Mouse (Mus musculus) heart, embryonic 10.5 days (tissue): ENCODE measurements around the gene Col8a2. TPM values are rescaled to one million over a fixed set of nuclear protein-coding genes. Genes with fewer than 3 reads are reported as not detected.

ENCODE experiments used
- DNase-seq: peaks from one replicate; pipeline ENCODE4 v3.0.0-alpha.2; 2017; ENCODE audit warnings: low spot score
- H3K27ac ChIP-seq: fragments of 300-500 bp; sonication (generic); 2 replicates; pipeline ENCODE4 v1.5.1; 2016; ENCODE audit warnings: mild to moderate bottlenecking
- H3K27me3 ChIP-seq: fragments of 300-500 bp; sonication (generic); 2 replicates; pipeline ENCODE4 v1.6.1; 2016; ENCODE audit warnings: mild to moderate bottlenecking; ENCODE audit not compliant: poor library complexity, insufficient read depth, severe bottlenecking
- H3K36me3 ChIP-seq: fragments of 300-500 bp; sonication (generic); 2 replicates; pipeline ENCODE4 v1.6.1; 2016; ENCODE audit warnings: mild to moderate bottlenecking, moderate library complexity
- H3K4me1 ChIP-seq: fragments of 300-500 bp; sonication (generic); 2 replicates; pipeline ENCODE4 v1.6.1; 2016; ENCODE audit warnings: mild to moderate bottlenecking
- H3K4me3 ChIP-seq: fragments of 300-500 bp; sonication (generic); 2 replicates; pipeline ENCODE4 v1.5.1; 2016; ENCODE audit warnings: mild to moderate bottlenecking, moderate library complexity
- H3K9me3 ChIP-seq: fragments of 300-500 bp; sonication (generic); 2 replicates; pipeline ENCODE4 v1.6.1; 2016; ENCODE audit warnings: mild to moderate bottlenecking, moderate library complexity
- WGBS: fragments of 180-500 bp; shearing (Covaris S2); methylation state at CpG from one replicate; pipeline ENCODE4 v1.1.7; 2016; 5-methylcytosine and 5-hydroxymethylcytosine counted together
- polyA plus RNA-seq: library from polyadenylated mRNA; unstranded; fragments of >200 nt; fragmentation: Nextera tagmentation; extraction: Ambion mirVana; gene quantifications from 2 replicates; pipeline ENCODE4 v1.2.1, GENCODE M21; 2016

The Col8a2 gene
- 3.3 and 3.7 TPM in 2 replicates for polyA plus RNA-seq

DNA sequence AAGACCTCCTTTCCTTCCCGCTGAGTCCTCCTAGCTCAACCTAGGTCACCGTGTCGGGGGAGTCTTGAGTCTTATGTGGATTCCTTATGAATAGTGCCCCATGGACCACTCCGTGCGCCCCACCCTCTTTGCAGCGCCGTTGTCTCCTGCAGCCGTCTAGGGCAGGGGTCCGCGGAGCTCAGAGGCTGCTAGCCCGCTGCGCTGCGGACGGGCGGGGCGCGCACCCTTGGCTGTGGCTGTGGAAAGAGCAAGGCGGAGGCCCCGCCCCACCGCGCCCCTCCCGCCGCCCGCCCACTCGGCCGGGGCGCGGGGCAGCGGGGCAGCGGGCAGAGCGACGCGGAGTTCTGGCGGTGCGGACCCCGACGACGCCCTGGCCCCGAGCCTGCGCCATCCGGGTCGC, at the start of gene Col8a2:
Col8a2 (plus strand) TSS at position 302 of the 400 bp plus-strand sequence.
- H3K36me3 ChIP-seq: no peaks in the 10 kb centered on the region

DNA sequence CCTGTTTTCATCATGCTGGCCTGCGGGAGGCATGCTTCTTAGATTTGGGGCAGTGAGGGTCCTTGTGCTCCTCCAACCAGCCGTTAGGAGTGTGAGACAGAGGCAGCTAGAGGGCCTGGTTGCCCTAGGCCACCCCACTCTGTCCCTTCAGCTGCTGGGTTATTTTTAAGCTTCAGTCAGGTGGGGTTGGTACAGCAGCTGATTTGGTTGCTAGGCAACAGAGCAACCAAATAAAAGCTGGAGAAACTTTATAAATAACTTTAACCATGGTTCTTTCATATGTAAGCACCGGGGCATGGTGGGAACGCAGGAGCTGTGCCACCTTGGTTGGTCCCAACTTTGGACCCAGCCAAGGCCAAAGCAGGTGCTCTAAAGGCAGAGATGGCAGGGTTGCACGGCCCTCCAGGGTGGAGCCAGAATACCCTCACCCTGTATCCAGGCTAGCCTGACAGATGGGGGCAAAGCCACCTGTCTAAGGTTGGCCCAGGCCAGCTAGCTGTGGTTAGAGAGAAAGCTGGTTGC, 48.8 kb upstream of the Col8a2 start:
- peak; percentile 88 for DNase-seq
- peaks cover 51% of the 10 kb centered on the region for H3K4me1 ChIP-seq
- no peaks in the 10 kb centered on the region for H3K9me3 ChIP-seq
- peak overlapping the region; percentile 89 for H3K27ac ChIP-seq
- 38% methylated on average over 5 of the region's 5 CpGs for WGBS
- 0 out of 2 replicates have a peak overlapping the region, but pooled peaks have one; percentile 37 for H3K4me3 ChIP-seq
- no peaks in the 10 kb centered on the region for H3K27me3 ChIP-seq
- H3K36me3 ChIP-seq: peaks cover 99% of the 10 kb centered on the region

More for the DNA sequence above, at the start of gene Col8a2:
- Histone ChIP-seq H3K27me3 (peaks cover 94% of the 10 kb centered on the region), H3K9me3 (peaks cover 4% of the 10 kb centered on the region; the same call in 1 of the 2 replicates), H3K27ac (peak within 1 kb of the TSS; percentile 60; the same call in 1 of the 2 replicates), H3K4me1 (peaks cover 31% of the 10 kb centered on the region), H3K4me3 (peak within 1 kb of the TSS; percentile 59)
- 2% methylated on average over 42 of the region's 42 CpGs for WGBS
- no peak for DNase-seq

DNA sequence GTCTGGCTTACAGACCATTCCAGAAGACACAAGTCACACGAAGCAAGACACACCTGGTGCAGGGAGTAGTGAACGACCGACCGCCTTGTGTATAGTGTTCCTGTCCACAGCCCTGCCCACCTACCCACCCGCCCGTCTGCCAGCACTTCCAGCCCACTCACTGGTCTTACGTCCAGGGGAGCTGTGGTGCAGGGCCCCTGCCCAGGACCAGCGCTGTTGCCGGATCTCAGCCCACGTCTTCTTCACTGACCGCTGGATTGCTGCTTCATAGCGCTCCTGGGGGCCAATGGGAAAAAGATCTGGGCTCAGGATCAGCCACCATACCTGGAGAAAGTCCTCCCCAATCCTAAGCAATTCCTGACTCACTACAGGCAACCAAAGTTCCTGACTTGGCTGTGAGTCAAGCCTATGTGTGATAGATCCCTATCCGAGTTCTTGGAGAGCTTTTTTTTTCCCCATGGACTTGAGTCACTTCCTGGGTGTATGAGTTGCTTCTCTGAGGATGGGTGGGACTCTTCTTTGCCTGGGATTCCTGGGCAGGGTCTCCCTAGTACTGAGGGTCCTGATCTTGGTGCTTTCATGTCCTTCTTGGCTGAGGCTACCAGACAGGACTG, 46.6 kb upstream of the Col8a2 start:
- Histone ChIP-seq H3K36me3 (peaks cover 85% of the 10 kb centered on the region), H3K9me3 (no peaks in the 10 kb centered on the region), H3K4me1 (peaks cover 49% of the 10 kb centered on the region), H3K27ac (no peak overlapping the region), H3K4me3 (no peak overlapping the region), H3K27me3 (no peaks in the 10 kb centered on the region)
- WGBS: 90% methylated on average over 13 of the region's 13 CpGs
- no peak for DNase-seq

DNA sequence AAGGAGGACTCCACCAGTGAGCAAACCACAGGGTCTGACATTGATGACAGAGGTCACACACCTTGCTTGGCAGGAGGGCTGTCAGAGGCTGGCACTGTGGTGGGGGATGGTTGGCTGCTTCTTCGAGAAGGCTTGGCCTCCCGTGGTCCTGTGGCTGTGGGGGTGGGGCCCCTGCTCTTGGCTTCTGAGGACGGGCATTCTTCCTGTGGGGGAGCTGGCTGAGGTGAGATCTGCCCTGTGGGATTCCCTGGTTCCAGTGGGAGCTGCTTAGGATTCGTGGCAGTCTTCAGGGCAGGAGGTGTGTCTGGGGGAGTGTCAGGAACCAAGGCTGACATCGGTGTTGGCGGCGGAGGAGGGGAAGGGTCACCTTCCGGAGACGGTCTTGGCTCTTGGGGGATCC, 44.6 kb upstream of the Col8a2 start:
- no peak for DNase-seq
- peaks cover 77% of the 10 kb centered on the region for H3K36me3 ChIP-seq
- 35% methylated on average over 9 of the region's 9 CpGs for WGBS

DNA sequence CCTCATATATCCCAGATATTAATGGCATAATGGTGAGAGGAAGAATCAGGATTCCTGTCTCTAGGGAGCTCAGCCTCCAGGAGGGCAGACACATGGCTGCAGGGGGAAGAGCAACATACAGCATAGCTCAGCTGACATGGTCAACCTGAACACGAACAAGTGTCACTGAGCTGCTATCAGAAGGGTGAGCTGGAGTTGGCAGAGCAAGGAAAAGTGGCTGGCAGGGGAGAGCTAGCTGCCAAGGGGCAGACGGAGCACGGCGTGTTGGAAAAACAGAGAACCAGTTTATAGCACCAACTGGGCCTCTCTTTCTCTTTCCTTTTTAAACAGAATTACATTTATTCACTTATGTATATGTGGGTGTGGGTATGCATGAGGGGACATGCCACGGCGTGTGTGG, 44.1 kb upstream of the Col8a2 start:
- H3K9me3 ChIP-seq: no peaks in the 10 kb centered on the region
- 81% methylated on average over 6 of the region's 6 CpGs for WGBS
- no peak overlapping the region for H3K4me3 ChIP-seq
- peaks cover 76% of the 10 kb centered on the region for H3K36me3 ChIP-seq
- DNase-seq: no peak
- no peaks in the 10 kb centered on the region for H3K27me3 ChIP-seq
- H3K4me1 ChIP-seq: peaks cover 58% of the 10 kb centered on the region
- no peak overlapping the region for H3K27ac ChIP-seq

More for the DNA sequence above, 44.6 kb upstream of the Col8a2 start:
- H3K27me3 ChIP-seq: no peaks in the 10 kb centered on the region
- H3K4me3 ChIP-seq: no peak overlapping the region
- peaks cover 58% of the 10 kb centered on the region for H3K4me1 ChIP-seq
- no peaks in the 10 kb centered on the region for H3K9me3 ChIP-seq
- peak overlapping the region; percentile 59; the same call in 1 of the 2 replicates for H3K27ac ChIP-seq

DNA sequence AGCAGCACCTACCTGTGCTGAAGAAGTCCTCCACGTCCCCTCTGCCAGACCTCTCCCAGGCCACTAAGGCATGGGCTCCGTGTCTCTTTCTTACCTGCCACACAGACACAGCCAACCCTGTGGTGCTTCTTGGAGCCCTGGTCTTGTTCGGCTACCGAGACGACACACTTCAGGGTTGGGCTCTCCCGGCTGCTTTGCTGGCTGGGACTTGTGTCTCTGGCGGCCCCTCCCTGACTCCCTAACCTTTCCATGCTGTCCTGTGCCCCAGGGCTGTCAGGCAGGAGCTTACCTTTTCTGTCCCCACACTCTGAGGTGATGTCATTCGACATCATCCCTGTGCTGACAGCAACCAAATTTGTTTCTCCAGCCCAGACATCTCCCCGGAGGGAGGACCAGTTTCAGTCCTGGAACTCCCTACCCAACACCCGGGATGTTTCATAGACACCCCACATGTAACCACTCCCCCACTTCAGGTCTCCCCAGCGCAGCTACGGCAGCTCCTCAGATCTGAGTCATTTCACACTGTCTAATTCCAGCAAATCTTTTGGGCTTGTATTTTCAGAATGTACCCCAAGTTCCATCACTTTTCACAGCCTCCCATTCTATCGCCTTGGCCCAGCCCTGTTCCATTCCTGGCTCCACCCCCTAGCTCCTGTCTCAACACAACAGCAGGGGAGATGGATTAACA, 40.2 kb upstream of the Col8a2 start:
- Histone ChIP-seq H3K27ac (no peak overlapping the region), H3K36me3 (peaks cover 57% of the 10 kb centered on the region), H3K4me3 (no peak overlapping the region), H3K4me1 (peaks cover 71% of the 10 kb centered on the region), H3K9me3 (no peaks in the 10 kb centered on the region), H3K27me3 (no peaks in the 10 kb centered on the region)
- DNase-seq: no peak
- WGBS: 70% methylated on average over 13 of the region's 13 CpGs

DNA sequence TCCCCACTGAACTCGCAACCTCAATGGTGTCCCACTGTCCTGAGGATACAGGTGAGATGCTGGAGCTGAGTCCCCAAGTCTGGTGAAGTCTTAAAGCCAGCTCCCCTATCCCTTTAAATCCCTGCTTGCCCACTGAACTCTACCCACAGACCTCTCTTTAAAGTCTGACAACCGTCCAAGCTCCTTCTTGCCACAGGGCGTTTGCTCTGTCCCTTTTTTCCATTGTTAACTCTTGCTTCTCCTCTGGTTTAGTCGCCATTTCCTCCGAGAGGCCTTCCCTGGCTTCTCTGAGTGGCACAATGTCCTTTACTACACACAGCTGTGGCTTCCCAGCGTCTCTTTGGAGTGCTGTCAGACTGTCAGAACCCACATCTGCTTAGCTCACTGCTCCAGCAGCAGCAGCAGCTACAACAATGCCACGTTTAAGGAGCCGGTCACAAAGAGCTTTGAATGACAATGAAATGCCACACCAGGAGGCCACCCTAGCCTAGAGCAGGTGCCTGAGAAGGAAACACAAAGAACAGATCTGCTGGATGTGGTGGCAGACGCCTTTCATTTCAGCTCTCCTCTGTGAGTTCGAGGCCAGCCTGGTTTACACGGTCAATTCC, 38.2 kb upstream of the Col8a2 start:
- H3K4me3 ChIP-seq: no peak overlapping the region
- peak overlapping the region; percentile 23; the same call in 1 of the 2 replicates for H3K27ac ChIP-seq
- no peaks in the 10 kb centered on the region for H3K27me3 ChIP-seq
- peaks cover 41% of the 10 kb centered on the region for H3K36me3 ChIP-seq
- 39% methylated on average over 11 of the region's 11 CpGs for WGBS
- no peaks in the 10 kb centered on the region for H3K9me3 ChIP-seq
- H3K4me1 ChIP-seq: peaks cover 73% of the 10 kb centered on the region
- no peak for DNase-seq

DNA sequence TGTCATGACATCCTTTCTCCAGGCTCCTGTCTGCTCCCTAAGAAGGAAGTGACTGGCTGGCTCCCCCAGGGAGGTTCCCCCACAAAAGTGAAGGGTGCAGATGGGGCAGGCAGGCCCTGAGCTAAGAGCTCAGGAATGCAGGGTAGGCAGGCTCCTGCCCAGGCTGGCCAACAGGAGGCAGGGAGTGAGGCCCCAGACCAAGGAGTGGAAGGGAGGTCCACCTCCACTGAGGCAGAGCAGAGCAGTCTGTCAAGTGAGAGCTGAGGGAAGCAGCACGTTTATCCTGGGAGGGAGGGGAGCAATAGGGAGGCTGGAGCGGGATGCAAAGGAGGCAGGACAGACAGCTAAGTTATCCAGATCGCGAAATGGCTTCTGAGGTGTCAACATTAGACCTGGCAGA, 35.9 kb upstream of the Col8a2 start:
- H3K36me3 ChIP-seq: peaks cover 34% of the 10 kb centered on the region
- peaks cover 85% of the 10 kb centered on the region for H3K4me1 ChIP-seq

DNA sequence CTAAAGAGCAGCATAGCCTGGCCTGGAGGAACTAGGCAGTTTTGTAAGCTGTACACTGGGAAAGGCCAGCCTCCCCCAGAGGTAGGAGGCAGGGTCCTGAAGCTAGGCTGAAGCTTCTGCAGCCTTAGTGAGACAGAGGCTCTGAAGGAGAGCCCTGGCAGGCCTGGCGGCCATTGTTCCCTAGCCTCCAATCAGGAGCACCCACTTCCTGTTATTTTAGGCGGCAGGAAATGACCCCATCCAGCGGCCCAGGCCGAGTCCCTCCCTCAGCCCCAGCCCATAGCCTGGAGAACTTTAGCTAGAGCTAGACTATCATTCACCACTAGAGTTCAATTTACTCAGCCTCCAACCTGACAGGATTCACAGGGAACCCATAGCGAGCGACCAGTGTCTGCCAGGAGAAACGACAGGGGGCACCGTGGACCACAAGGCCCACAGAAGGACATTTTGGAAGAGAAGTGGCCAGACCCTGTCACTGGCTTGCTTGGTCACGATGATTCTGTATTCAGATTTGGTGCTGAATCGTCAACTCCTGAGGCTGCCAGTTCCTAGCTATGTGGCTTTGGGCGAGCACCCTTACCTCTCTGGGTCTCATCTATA, 34.8 kb upstream of the Col8a2 start:
- no peaks in the 10 kb centered on the region for H3K9me3 ChIP-seq
- H3K36me3 ChIP-seq: peaks cover 26% of the 10 kb centered on the region
- peaks cover 78% of the 10 kb centered on the region for H3K4me1 ChIP-seq
- DNase-seq: no peak
- WGBS: 46% methylated on average over 11 of the region's 11 CpGs
- peak overlapping the region; percentile 37 for H3K4me3 ChIP-seq
- no peaks in the 10 kb centered on the region for H3K27me3 ChIP-seq
- H3K27ac ChIP-seq: peak overlapping the region; percentile 85

More for the DNA sequence above, 35.9 kb upstream of the Col8a2 start:
- DNase-seq: no peak
- H3K27ac ChIP-seq: peak overlapping the region; percentile 85
- no peaks in the 10 kb centered on the region for H3K9me3 ChIP-seq
- 36% methylated on average over 4 of the region's 4 CpGs for WGBS
- H3K4me3 ChIP-seq: peak overlapping the region; percentile 16; the same call in 1 of the 2 replicates
- no peaks in the 10 kb centered on the region for H3K27me3 ChIP-seq

DNA sequence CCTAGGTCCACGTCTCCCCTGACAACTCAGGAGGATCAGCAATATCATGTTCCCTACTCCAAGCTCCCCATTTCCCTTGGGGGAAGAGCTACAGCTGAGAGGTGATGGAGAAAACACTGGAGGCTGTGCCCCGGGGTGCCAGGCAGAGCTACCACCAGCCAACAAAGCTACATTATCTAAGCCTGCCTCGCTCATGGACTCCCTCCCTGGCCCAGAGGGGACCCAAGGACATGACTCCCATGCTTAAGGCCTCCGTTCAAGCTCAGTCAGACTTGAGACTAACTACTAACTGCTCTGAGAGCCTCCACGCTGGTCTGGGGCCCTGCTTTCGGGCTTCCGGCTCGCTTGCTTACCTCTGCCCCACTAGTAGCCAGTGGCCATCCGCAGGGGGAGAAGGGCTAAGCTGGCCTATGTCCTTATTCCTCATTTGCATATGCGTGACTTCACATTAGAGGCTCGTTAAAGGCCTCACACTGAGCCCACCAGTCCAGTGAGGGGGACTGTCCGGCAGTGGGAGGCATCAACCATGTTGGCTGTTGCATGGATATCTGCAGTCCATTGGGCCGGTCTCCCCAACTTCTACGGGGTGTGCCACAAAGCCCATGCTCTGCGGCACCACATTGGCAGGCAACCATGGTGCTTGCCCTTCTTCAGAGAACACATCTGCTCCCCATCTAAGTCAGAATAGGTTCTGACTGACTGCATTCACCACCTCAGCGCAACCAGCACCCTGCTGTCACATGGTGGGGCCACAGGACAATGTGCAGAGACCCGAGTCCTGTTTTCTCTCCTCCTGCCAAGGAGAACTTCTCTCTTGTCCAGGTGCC, 34.0 kb upstream of the Col8a2 start:
- H3K4me1 ChIP-seq: peaks cover 78% of the 10 kb centered on the region
- DNase-seq: no peak
- no peaks in the 10 kb centered on the region for H3K27me3 ChIP-seq
- H3K9me3 ChIP-seq: no peaks in the 10 kb centered on the region
- peaks cover 21% of the 10 kb centered on the region for H3K36me3 ChIP-seq
- H3K27ac ChIP-seq: peak overlapping the region; percentile 85
- 69% methylated on average over 17 of the region's 17 CpGs for WGBS
- H3K4me3 ChIP-seq: peak overlapping the region; percentile 34

DNA sequence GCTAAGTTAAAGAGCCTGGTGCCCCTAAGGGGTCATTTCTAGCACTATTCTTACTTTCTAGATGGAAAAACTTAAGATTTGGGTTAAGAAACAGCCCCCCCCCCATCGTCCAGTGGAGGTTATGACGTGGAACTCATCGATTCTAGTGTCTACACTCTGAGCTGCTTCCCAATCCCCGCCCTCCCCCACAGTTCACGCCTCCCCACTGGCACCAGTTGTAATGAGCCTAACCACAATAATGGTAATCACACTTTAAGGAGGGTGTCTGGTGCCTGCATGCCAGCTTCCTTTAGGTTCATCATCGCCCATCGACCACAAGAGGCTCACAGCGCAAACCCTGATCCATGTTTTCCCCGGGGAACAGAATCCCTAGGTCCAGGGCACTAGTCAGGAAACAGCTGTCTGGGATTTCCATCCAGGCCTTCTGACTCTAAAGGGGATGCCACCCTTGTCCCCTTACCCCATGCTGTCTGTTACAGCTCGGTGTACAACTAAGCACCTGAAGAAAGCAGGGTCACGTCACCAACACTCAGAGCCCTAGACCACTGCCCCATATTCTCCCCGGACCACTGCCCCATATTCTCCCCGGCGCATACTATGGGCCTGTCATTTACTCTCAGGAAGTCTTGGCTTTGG, 32.8 kb upstream of the Col8a2 start:
- peak overlapping the region; percentile 100 for H3K4me3 ChIP-seq
- 77% methylated on average over 14 of the region's 14 CpGs for WGBS
- H3K4me1 ChIP-seq: peaks cover 75% of the 10 kb centered on the region
- H3K27ac ChIP-seq: 0 out of 2 replicates have a peak overlapping the region, but pooled peaks have one; percentile 100
- no peak for DNase-seq
- H3K27me3 ChIP-seq: no peaks in the 10 kb centered on the region
- H3K36me3 ChIP-seq: peaks cover 11% of the 10 kb centered on the region
- no peaks in the 10 kb centered on the region for H3K9me3 ChIP-seq
